ENCODE assay signal across 14 mouse cellular contexts in genomic region chr17:78328287-78328686, GRCm38 (mm10).
A peak's percentile ranks its signal among the peaks of the same experiment; 100 is the strongest.
DNase-seq lines count a peak whose midpoint lies in the region; ATAC-seq and TF ChIP-seq lines count a peak whose summit lies in the region.
"Had no signal": no experiment of that assay in that cellular context is flagged by ENCODE, and none has a peak within 500 bp of the region (broad histone marks: within the 10 kb centered on the region; RNA-seq: fewer than 3 reads in every experiment).

No protein-coding gene starts in this region.

- no peaks in the 10 kb centered on the region for H3K36me3 ChIP-seq in kidney, adult 2 months (ENCODE audit: control insufficient read depth, insufficient read depth, low read length)
- no peaks in the 10 kb centered on the region for H3K36me3 ChIP-seq in forebrain, embryonic 16.5 days (ENCODE audit: control insufficient read depth, insufficient read depth)
- H3K36me3 ChIP-seq: hindbrain, embryonic 12.5 days had no signal

- peak overlapping the region; percentile 57 for H3K27ac ChIP-seq in kidney, adult 2 months (ENCODE audit: insufficient read depth, low read depth, low read length)
- H3K27ac ChIP-seq in forebrain, embryonic 16.5 days (ENCODE audit: low read length): no peak overlapping the region
- H3K27ac ChIP-seq: forebrain, embryonic 10.5 days; hindbrain, embryonic 12.5 days; macrophage had no signal

- no peak overlapping the region for H3K4me2 ChIP-seq in forebrain, embryonic 16.5 days (ENCODE audit: low read length)
- H3K4me2 ChIP-seq: hindbrain, embryonic 12.5 days had no signal

- H3K9ac ChIP-seq in forebrain, embryonic 16.5 days (replicated peaks; ENCODE audit: low read depth, low read length): no peak overlapping the region
- H3K9ac ChIP-seq: hindbrain, embryonic 12.5 days had no signal

- TF ChIP-seq CTCF in kidney, adult 2 months (conservative IDR thresholded peaks at IDR 0.05; ENCODE audit: insufficient read depth, insufficient read length, low read depth, low read length): no peak

- H3K27me3 ChIP-seq in kidney, adult 2 months (replicated peaks; ENCODE audit: control insufficient read depth, insufficient read depth, low read length): no peaks in the 10 kb centered on the region
- no peaks in the 10 kb centered on the region for H3K27me3 ChIP-seq in forebrain, embryonic 16.5 days (replicated peaks; ENCODE audit: control insufficient read depth, insufficient read depth, low read length)
- H3K27me3 ChIP-seq: hindbrain, embryonic 12.5 days had no signal

- WGBS in kidney, adult 2 months: 53% methylated on average over 3 of the region's 3 CpGs
- WGBS in forebrain, embryonic 16.5 days: 66% methylated on average over 3 of the region's 3 CpGs

- no peaks in the 10 kb centered on the region for H3K9me3 ChIP-seq in forebrain, embryonic 16.5 days (ENCODE audit: control insufficient read depth, low read length)
- H3K9me3 ChIP-seq: forebrain, embryonic 10.5 days; hindbrain, embryonic 12.5 days had no signal

- ATAC-seq in erythroid progenitor cell, adult 5-6 weeks (replicated peaks; ENCODE audit: low FRiP score, poor library complexity, severe bottlenecking): peak; percentile 86
- ATAC-seq in forebrain, embryonic 16.5 days: no peak

- H3K4me1 ChIP-seq in kidney, adult 2 months (ENCODE audit: control insufficient read depth, insufficient read depth, low read length): peaks cover 7% of the 10 kb centered on the region; the same call in 1 of the 2 replicates
- peaks cover 4% of the 10 kb centered on the region; the same call in 1 of the 2 replicates for H3K4me1 ChIP-seq in forebrain, embryonic 16.5 days (replicated peaks; ENCODE audit: control insufficient read depth, insufficient read depth, low read length)

- H3K4me3 ChIP-seq in kidney, adult 2 months (ENCODE audit: insufficient read depth, low read depth, low read length): no peak overlapping the region
- no peak overlapping the region for H3K4me3 ChIP-seq in forebrain, embryonic 16.5 days (replicated peaks; ENCODE audit: low read length)
- H3K4me3 ChIP-seq: forebrain, embryonic 10.5 days; hindbrain, embryonic 12.5 days had no signal

- DNase-seq in kidney, adult 2 months: no peak
- DNase-seq in kidney, adult 11 months: no peak
- peak; percentile 17 for DNase-seq in c-Kit-positive CD71-negative TER-119-negative erythroid progenitor cells, embryonic 14.5 days (ENCODE audit: low read depth)
- peak; percentile 23 for DNase-seq in mesoderm, embryonic 11.5 days (ENCODE audit: low read depth, low spot score)
- no peak for DNase-seq in urinary bladder, postnatal 25 days (ENCODE audit: low spot score)
- DNase-seq: cerebellum, postnatal 10 days; gastrocnemius, postnatal 10 days; kidney, postnatal 25 days; thymus, adult 2 months had no signal

- TF ChIP-seq POLR2A in kidney, adult 2 months (IDR thresholded peaks at IDR 0.05; ENCODE audit: low read depth, low read length): no peak

Comparison
In these comparisons a context has a peak if more than half of its experiments do, and no peak if none do; other contexts are left out.
1. DNase-seq: peak in c-Kit-positive CD71-negative TER-119-negative erythroid progenitor cells, embryonic 14.5 days (single experiment) and mesoderm, embryonic 11.5 days (single experiment); none in kidney, adult 2 months (single experiment), kidney, adult 11 months (single experiment) and urinary bladder, postnatal 25 days (single experiment).